Comparison of ENCODE assay signal across 12 mouse cellular contexts in genomic region chr12:112769031-112769430, GRCm38 (mm10). TPM values are rescaled to one million over a fixed set of nuclear protein-coding genes. Genes with fewer than 3 reads are reported as not detected.
DNase-seq lines count a peak whose midpoint lies in the region; ATAC-seq and TF ChIP-seq lines count a peak whose summit lies in the region.
"Had no signal": no experiment of that assay in that cellular context is flagged by ENCODE, and none has a peak within 500 bp of the region (broad histone marks: within the 10 kb centered on the region; RNA-seq: fewer than 3 reads in every experiment).

No protein-coding gene starts in this region.

- H3K4me3 ChIP-seq in midbrain, postnatal 0 days (ENCODE audit: low read depth, low read length): no peak overlapping the region
- no peak overlapping the region for H3K4me3 ChIP-seq in midbrain, embryonic 11.5 days (ENCODE audit: low read depth, low read length)
- H3K4me3 ChIP-seq in CH12.LX (replicated peaks in 1 of 3; ENCODE audit: low read depth in 2 of 3, low read length in 2 of 3, poor library complexity in 1 of 3): no peak overlapping the region
- H3K4me3 ChIP-seq: erythroblast, embryonic 14.5 days; intestine, embryonic 15.5 days; liver, embryonic 15.5 days had no signal

- TF ChIP-seq POLR2A in CH12.LX (IDR thresholded peaks at IDR 0.05; ENCODE audit: low read depth, low read length): no peak

- no peak for ATAC-seq in midbrain, postnatal 0 days (ENCODE audit: low FRiP score)
- no peak for ATAC-seq in midbrain, embryonic 11.5 days (ENCODE audit: low FRiP score)

- no peak overlapping the region for H3K9ac ChIP-seq in midbrain, postnatal 0 days (replicated peaks; ENCODE audit: low read length, poor library complexity, severe bottlenecking)
- no peak overlapping the region for H3K9ac ChIP-seq in midbrain, embryonic 11.5 days (ENCODE audit: low read length)
- H3K9ac ChIP-seq in CH12.LX (ENCODE audit: insufficient read depth, low read depth): no peak overlapping the region
- H3K9ac ChIP-seq: intestine, embryonic 15.5 days; liver, embryonic 15.5 days had no signal

- no peak for TF ChIP-seq RAD21 in CH12.LX (IDR thresholded peaks at IDR 0.05; ENCODE audit: low read depth, low read length)

- TF ChIP-seq CTCF in midbrain, postnatal 0 days (IDR thresholded peaks at IDR 0.05): no peak
- no peak for TF ChIP-seq CTCF in CH12.LX (conservative IDR thresholded peaks at IDR 0.05 in 1 of 2, IDR thresholded peaks at IDR 0.05 in 1 of 2; ENCODE audit: low read depth in 2 of 2, low read length in 2 of 2)

- peak; percentile 3 for DNase-seq in gastrocnemius, postnatal 14 days
- DNase-seq in gastrocnemius, postnatal 10 days: no peak
- DNase-seq in midbrain, postnatal 0 days (ENCODE audit: low spot score): peak; percentile 46
- no peak for DNase-seq in midbrain, embryonic 11.5 days (ENCODE audit: low spot score, missing footprints)
- peak; percentile 52 for DNase-seq in CH12.LX (ENCODE audit: extremely low read depth)
- peak; percentile 86 for DNase-seq in brain, adult 2 months (ENCODE audit: low read depth, low spot score)
- no peak for DNase-seq in T-cell, adult 2 months (ENCODE audit: low spot score)
- no peak for DNase-seq in cerebellum, adult 9-11 months

- TF ChIP-seq EP300 in CH12.LX (IDR thresholded peaks at IDR 0.05; ENCODE audit: low read length): no peak

- in situ Hi-C loops in CH12.LX (cut with MboI; ENCODE audit: low pct_ligation_motif_present, low pct_unique_long_range_greater_than_20kb, low sequenced_read_pairs): no loop called here

- WGBS in midbrain, postnatal 0 days: 89% methylated on average over 6 of the region's 6 CpGs
- WGBS in midbrain, embryonic 11.5 days: 84% methylated on average over 6 of the region's 6 CpGs

- H3K79me2 ChIP-seq in CH12.LX (replicated peaks; ENCODE audit: control insufficient read depth, extremely low read depth, insufficient read depth, poor library complexity, severe bottlenecking): no peaks in the 10 kb centered on the region

- no peak overlapping the region for H3K4me2 ChIP-seq in midbrain, postnatal 0 days (ENCODE audit: low read depth, low read length, poor library complexity, severe bottlenecking)
- H3K4me2 ChIP-seq in midbrain, embryonic 11.5 days: no peak overlapping the region
- H3K4me2 ChIP-seq in CH12.LX (ENCODE audit: insufficient read depth, low read depth, poor library complexity, severe bottlenecking): no peak overlapping the region
- H3K4me2 ChIP-seq: intestine, embryonic 15.5 days; liver, embryonic 15.5 days had no signal

- dilution Hi-C loops in CH12.LX (cut with MboI; ENCODE audit: extremely low pct_ligation_motif_present, extremely low pct_unique_long_range_greater_than_20kb, low sequenced_read_pairs): no loop called here

- H3K36me3 ChIP-seq in midbrain, postnatal 0 days (ENCODE audit: insufficient read depth, low read length): no peaks in the 10 kb centered on the region
- no peaks in the 10 kb centered on the region for H3K36me3 ChIP-seq in midbrain, embryonic 11.5 days (ENCODE audit: control insufficient read depth, insufficient read depth, low read length)
- peaks cover 52 to 87% of the 10 kb centered on the region in 2 experiments for H3K36me3 ChIP-seq in CH12.LX (replicated peaks in 1 of 2; ENCODE audit: control insufficient read depth in 1 of 2, insufficient read depth in 1 of 2, low read length in 1 of 2)
- H3K36me3 ChIP-seq: intestine, embryonic 15.5 days; liver, embryonic 15.5 days had no signal

- no peaks in the 10 kb centered on the region for H3K27me3 ChIP-seq in midbrain, postnatal 0 days (ENCODE audit: insufficient read depth, low read length)
- no peaks in the 10 kb centered on the region for H3K27me3 ChIP-seq in midbrain, embryonic 11.5 days (ENCODE audit: control insufficient read depth, insufficient read depth, low read length)
- no peaks in the 10 kb centered on the region for H3K27me3 ChIP-seq in CH12.LX (replicated peaks)
- H3K27me3 ChIP-seq: intestine, embryonic 15.5 days; liver, embryonic 15.5 days had no signal

- intact Hi-C loops in gastrocnemius, postnatal 14 days (cut with DNase I; ENCODE audit: low total_unique reads): no loop called here

- H3K27ac ChIP-seq in midbrain, postnatal 0 days (ENCODE audit: low read depth, low read length): no peak overlapping the region
- H3K27ac ChIP-seq in midbrain, embryonic 11.5 days (ENCODE audit: low read depth, low read length): no peak overlapping the region
- no peak overlapping the region for H3K27ac ChIP-seq in CH12.LX (ENCODE audit: insufficient read depth, low read depth)
- H3K27ac ChIP-seq: intestine, embryonic 15.5 days; liver, embryonic 15.5 days had no signal

- H3K4me1 ChIP-seq in midbrain, postnatal 0 days (ENCODE audit: insufficient read depth, low read length): no peaks in the 10 kb centered on the region
- no peaks in the 10 kb centered on the region for H3K4me1 ChIP-seq in midbrain, embryonic 11.5 days (ENCODE audit: control insufficient read depth, insufficient read depth, low read length)
- H3K4me1 ChIP-seq in CH12.LX (ENCODE audit: control insufficient read depth in 1 of 2, insufficient read depth in 2 of 2): peaks cover 2 to 4% of the 10 kb centered on the region in 2 experiments
- H3K4me1 ChIP-seq: liver, embryonic 15.5 days had no signal

- no peaks in the 10 kb centered on the region for H3K9me3 ChIP-seq in midbrain, postnatal 0 days (ENCODE audit: low read length)
- H3K9me3 ChIP-seq in midbrain, embryonic 11.5 days (ENCODE audit: control insufficient read depth, low read length): no peaks in the 10 kb centered on the region
- peaks cover 22% of the 10 kb centered on the region for H3K9me3 ChIP-seq in CH12.LX (replicated peaks; ENCODE audit: low read length)
- H3K9me3 ChIP-seq: intestine, embryonic 15.5 days; liver, embryonic 15.5 days had no signal

TF ChIP-seq in CH12.LX, 34 proteins besides CTCF, POLR2A, EP300 and RAD21 (continues in another document):
- TF ChIP-seq NELFE (IDR thresholded peaks at IDR 0.05; ENCODE audit: low read depth, low read length): no peak
- no peak for TF ChIP-seq CHD1 (IDR thresholded peaks at IDR 0.05; ENCODE audit: low read depth, low read length)
- TF ChIP-seq JUND (conservative IDR thresholded peaks at IDR 0.05; ENCODE audit: low read depth, low read length): no peak
- no peak for TF ChIP-seq MAZ (IDR thresholded peaks at IDR 0.05; ENCODE audit: low read depth, low read length)
- no peak for TF ChIP-seq KAT2A (IDR thresholded peaks at IDR 0.05; ENCODE audit: insufficient replicate concordance, low read length)
- no peak for TF ChIP-seq GABPA (IDR thresholded peaks at IDR 0.05; ENCODE audit: insufficient replicate concordance, low read depth, low read length)
- TF ChIP-seq SIN3A (IDR thresholded peaks at IDR 0.05; ENCODE audit: low read length): no peak
- no peak for TF ChIP-seq HCFC1 (IDR thresholded peaks at IDR 0.05; ENCODE audit: low read depth, low read length)
- TF ChIP-seq SMC3 (IDR thresholded peaks at IDR 0.05; ENCODE audit: low read depth, low read length): no peak
- no peak for TF ChIP-seq TBP (conservative IDR thresholded peaks at IDR 0.05; ENCODE audit: low read depth, low read length)
- TF ChIP-seq NRF1 (IDR thresholded peaks at IDR 0.05; ENCODE audit: low read depth, low read length): no peak
- TF ChIP-seq MYC (IDR thresholded peaks at IDR 0.05; ENCODE audit: low read depth, low read length): no peak
- TF ChIP-seq TCF12 (IDR thresholded peaks at IDR 0.05; ENCODE audit: low read depth, low read length): no peak
- TF ChIP-seq IRF4 (IDR thresholded peaks at IDR 0.05; ENCODE audit: low read depth, low read length): no peak
- no peak for TF ChIP-seq ZNF384 (IDR thresholded peaks at IDR 0.05; ENCODE audit: low read depth, low read length)
- TF ChIP-seq USF1 (IDR thresholded peaks at IDR 0.05; ENCODE audit: low read depth, low read length): no peak

RNA-seq across cellular contexts. Expression of gene Pld4, which starts 8.6 kb away (rescaled TPM):
- total RNA-seq in gastrocnemius, postnatal 14 days (2021): 1 to 10 TPM; 3.2 to 4.1 TPM
- 1 to 10 TPM; 7.3 to 9.1 TPM for total RNA-seq in gastrocnemius, postnatal 10 days (2021)
- total RNA-seq in midbrain, postnatal 0 days (2014; rRNA removed): 12.2 and 12.6 TPM in 2 replicates
- 8.8 TPM in 2 replicates for polyA plus RNA-seq in midbrain, postnatal 0 days (2015; fragmentation: Nextera tagmentation; extraction: Ambion mirVana)
- polyA plus RNA-seq in midbrain, embryonic 11.5 days (2014; fragmentation: Nextera tagmentation; extraction: Ambion mirVana): 3.5 and 4.2 TPM in 2 replicates
- 149 and 155 TPM in 2 replicates for total RNA-seq in CH12.LX (2012; rRNA removed)
- 112 and 117 TPM in 2 replicates for total RNA-seq in CH12.LX (2014; rRNA removed)
- polyA plus RNA-seq in CH12.LX (2012; ENCODE audit: insufficient read length, low read depth): 196 and 226 TPM in 2 replicates

RNA-seq across cellular contexts. Expression of gene Ahnak2, which starts 33.4 kb away (rescaled TPM):
- 10 to 100 TPM in 1 of 2 experiments, 1 to 10 TPM in 1; 7.8 to 11.3 TPM for total RNA-seq in gastrocnemius, postnatal 14 days (2021)
- 10 to 100 TPM; 12.2 to 18.6 TPM for total RNA-seq in gastrocnemius, postnatal 10 days (2021)
- 5.1 and 6.1 TPM in 2 replicates for total RNA-seq in midbrain, postnatal 0 days (2014; rRNA removed)
- 1.6 and 1.9 TPM in 2 replicates for polyA plus RNA-seq in midbrain, postnatal 0 days (2015; fragmentation: Nextera tagmentation; extraction: Ambion mirVana)
- 0.07 and 0.22 TPM in 2 replicates for polyA plus RNA-seq in midbrain, embryonic 11.5 days (2014; fragmentation: Nextera tagmentation; extraction: Ambion mirVana)
- total RNA-seq in CH12.LX (2012; rRNA removed): 16.2 and 27.7 TPM in 2 replicates
- 2.0 and 3.1 TPM in 2 replicates for total RNA-seq in CH12.LX (2014; rRNA removed)
- 14.4 and 14.6 TPM in 2 replicates for polyA plus RNA-seq in CH12.LX (2012; ENCODE audit: insufficient read length, low read depth)

RNA-seq across cellular contexts. Expression of gene Clba1, which starts 39.7 kb away (rescaled TPM):
- total RNA-seq in gastrocnemius, postnatal 14 days (2021): under 1 TPM; 0.62 to 0.73 TPM
- total RNA-seq in gastrocnemius, postnatal 10 days (2021): 1 to 10 TPM in 1 of 2 experiments, under 1 TPM in 1; 0.75 to 1.7 TPM
- 13.6 and 23.1 TPM in 2 replicates for total RNA-seq in midbrain, postnatal 0 days (2014; rRNA removed)
- polyA plus RNA-seq in midbrain, postnatal 0 days (2015; fragmentation: Nextera tagmentation; extraction: Ambion mirVana): 25.2 and 25.9 TPM in 2 replicates
- polyA plus RNA-seq in midbrain, embryonic 11.5 days (2014; fragmentation: Nextera tagmentation; extraction: Ambion mirVana): 14.7 and 15.3 TPM in 2 replicates
- total RNA-seq in CH12.LX (2012; rRNA removed) (3.1 and 3.5 TPM in 2 replicates), CH12.LX (2014; rRNA removed) (2.5 TPM in 2 replicates)
- 3.0 and 3.5 TPM in 2 replicates for polyA plus RNA-seq in CH12.LX (2012; ENCODE audit: insufficient read length, low read depth)
- total RNA-seq: monocyte, adult 5-6 weeks had no signal
- polyA plus RNA-seq: erythroblast, embryonic 14.5 days had no signal

RNA-seq across cellular contexts. Expression of gene Cep170b, which starts 48.8 kb away (rescaled TPM):
- 10 to 100 TPM; 10.9 to 14.4 TPM for total RNA-seq in gastrocnemius, postnatal 14 days (2021)
- total RNA-seq in gastrocnemius, postnatal 10 days (2021): 10 to 100 TPM; 11.2 to 12.6 TPM
- total RNA-seq in midbrain, postnatal 0 days (2014; rRNA removed): 125 and 140 TPM in 2 replicates
- polyA plus RNA-seq in midbrain, postnatal 0 days (2015; fragmentation: Nextera tagmentation; extraction: Ambion mirVana): 42.7 and 46.4 TPM in 2 replicates
- 5.2 and 5.5 TPM in 2 replicates for polyA plus RNA-seq in midbrain, embryonic 11.5 days (2014; fragmentation: Nextera tagmentation; extraction: Ambion mirVana)
- total RNA-seq in CH12.LX (2012; rRNA removed): 30.6 and 39.1 TPM in 2 replicates
- 44.4 and 48.1 TPM in 2 replicates for total RNA-seq in CH12.LX (2014; rRNA removed)
- 44.4 and 63.1 TPM in 2 replicates for polyA plus RNA-seq in CH12.LX (2012; ENCODE audit: insufficient read length, low read depth)
- total RNA-seq: monocyte, adult 5-6 weeks had no signal

Comparison
In these comparisons a context has a peak if more than half of its experiments do, and no peak if none do; other contexts are left out.
1. DNase-seq: peak in gastrocnemius, postnatal 14 days (single experiment), midbrain, postnatal 0 days (single experiment), CH12.LX (single experiment) and brain, adult 2 months (single experiment); none in gastrocnemius, postnatal 10 days (single experiment), midbrain, embryonic 11.5 days (single experiment), T-cell, adult 2 months (single experiment) and cerebellum, adult 9-11 months (single experiment).